Mouse (Mus musculus) T-helper 17 cell (primary cell): Measurements from ENCODE around the gene Elf4.

ENCODE experiments used
- in situ Hi-C, 2 experiments: fragments of 300-600 bp; cut with MboI, MseI; formaldehyde crosslinking; loops; 1 replicate in 1 of 2; 2 replicates in 1 of 2; pipeline ENCODE4 v1.15.1; 2025; ENCODE audit warnings: high pct_unique_total_duplicates in 2 of 2

The Elf4 gene

GRCm38 (mm10) chrX:48385927-48386326 is 77.0 kb downstream of the Elf4 start:
- in situ Hi-C loops: no loop called here

GRCm38 (mm10) chrX:48383643-48384042 is 79.3 kb downstream of the Elf4 start:
- in situ Hi-C loops: no loop called here

GRCm38 (mm10) chrX:48367841-48368240 is 95.1 kb downstream of the Elf4 start:
- in situ Hi-C loops: loop anchor here in 1 of 2 experiments (10.0 kb wide), 1 partner anchor 1793 kb away; no protein-coding TSS in a partner anchor

GRCm38 (mm10) chrX:48365836-48366577 is 96.9 kb downstream of the Elf4 start:
- in situ Hi-C loops: loop anchor here in 1 of 2 experiments (10.0 kb wide), 1 partner anchor 1791 kb away; no protein-coding TSS in a partner anchor
